Mouse (Mus musculus) right cerebral cortex, postnatal 14 days (tissue): ENCODE measurements around the gene Unc5a.

Experiments
- DNase-seq: peaks from one replicate; pipeline ENCODE4 v3.0.0; 2022

The Unc5a gene

GRCm38 (mm10) chr13:54957281-54957680 lies 8.1 kb downstream of the Unc5a start:
- no peak for DNase-seq

- no peak for DNase-seq
These were observed 10.0 kb downstream of the Unc5a start for GRCm38 (mm10) chr13:54959059-54959701.

- DNase-seq, result no peak
These were observed 10.6 kb downstream of the Unc5a start for GRCm38 (mm10) chr13:54959842-54960241.

GRCm38 (mm10) chr13:54960491-54960890 lies 11.3 kb downstream of the Unc5a start:
- DNase-seq, result no peak

GRCm38 (mm10) chr13:54965256-54965655 lies 16.0 kb downstream of the Unc5a start:
- no peak for DNase-seq

GRCm38 (mm10) chr13:54967501-54967900 lies 18.3 kb downstream of the Unc5a start:
- DNase-seq, result no peak

GRCm38 (mm10) chr13:54968636-54969035 lies 19.4 kb downstream of the Unc5a start:
- no peak for DNase-seq

GRCm38 (mm10) chr13:54969513-54969912 lies 20.3 kb downstream of the Unc5a start:
- DNase-seq, result no peak

GRCm38 (mm10) chr13:54970521-54971247 lies 21.5 kb downstream of the Unc5a start:
- DNase-seq, result no peak

GRCm38 (mm10) chr13:54975546-54975945 lies 26.3 kb downstream of the Unc5a start:
- DNase-seq, result no peak

GRCm38 (mm10) chr13:54978804-54979203 lies 29.6 kb downstream of the Unc5a start:
- DNase-seq, result no peak

GRCm38 (mm10) chr13:54980957-54981356 lies 31.7 kb downstream of the Unc5a start:
- DNase-seq, result no peak

GRCm38 (mm10) chr13:54983001-54983400 lies 33.8 kb downstream of the Unc5a start:
- no peak for DNase-seq

- DNase-seq, result no peak
These were observed 34.4 kb downstream of the Unc5a start for GRCm38 (mm10) chr13:54983614-54984013.

- no peak for DNase-seq
These were observed 38.2 kb downstream of the Unc5a start for GRCm38 (mm10) chr13:54987405-54987804.

- no peak for DNase-seq
These were observed 39.1 kb downstream of the Unc5a start for GRCm38 (mm10) chr13:54988181-54988760.

GRCm38 (mm10) chr13:54992215-54992614 lies 43.0 kb downstream of the Unc5a start:
- DNase-seq, result no peak

GRCm38 (mm10) chr13:54994576-54994975 lies 45.4 kb downstream of the Unc5a start:
- DNase-seq, result no peak

GRCm38 (mm10) chr13:54995161-54995560 lies 46.0 kb downstream of the Unc5a start:
- no peak for DNase-seq

- no peak for DNase-seq
These were observed 48.4 kb downstream of the Unc5a start for GRCm38 (mm10) chr13:54997568-54997967.

- peak; percentile 49 for DNase-seq
These were observed 51.2 kb downstream of the Unc5a start for GRCm38 (mm10) chr13:55000433-55000832.

GRCm38 (mm10) chr13:55002090-55002489 lies 52.9 kb downstream of the Unc5a start:
- no peak for DNase-seq

GRCm38 (mm10) chr13:55004646-55005045 lies 55.4 kb downstream of the Unc5a start:
- peak; percentile 50 for DNase-seq
